Comparison of ENCODE assay signal across 9 mouse cellular contexts in genomic region chr17:28029308-28029707, GRCm38 (mm10). TPM values are rescaled to one million over a fixed set of nuclear protein-coding genes. Genes with fewer than 3 reads are reported as not detected.
DNase-seq lines count a peak whose midpoint lies in the region; ATAC-seq and TF ChIP-seq lines count a peak whose summit lies in the region.
"Had no signal": no experiment of that assay in that cellular context is flagged by ENCODE, and none has a peak within 500 bp of the region (broad histone marks: within the 10 kb centered on the region; RNA-seq: fewer than 3 reads in every experiment).

No protein-coding gene starts in this region.

- H3K36me3 ChIP-seq in kidney, embryonic 16.5 days (ENCODE audit: insufficient read depth, low read length), result no peaks in the 10 kb centered on the region
- H3K36me3 ChIP-seq in MEL (ENCODE audit: control insufficient read depth in 1 of 2, insufficient read depth in 2 of 2, low read length in 2 of 2), result peaks cover 0 to 14% of the 10 kb centered on the region in 2 experiments; a peak in 2 of 4 replicates
- peaks cover 3% of the 10 kb centered on the region; the same call in 1 of the 2 replicates for H3K36me3 ChIP-seq in embryonic facial prominence, embryonic 12.5 days
- 0 out of 2 replicates have a peak, but pooled peaks cover 3% of the 10 kb centered on the region for H3K36me3 ChIP-seq in liver, embryonic 12.5 days

- no peak for TF ChIP-seq POLR2A in MEL (IDR thresholded peaks at IDR 0.05; ENCODE audit: control insufficient read depth in 1 of 2, insufficient read depth in 1 of 2, low read depth in 1 of 2, low read length in 2 of 2, poor library complexity in 1 of 2)

- peaks cover 28% of the 10 kb centered on the region; the same call in 1 of the 2 replicates for H3K4me1 ChIP-seq in kidney, embryonic 16.5 days (ENCODE audit: insufficient read depth, low read length)
- peaks cover 15 to 16% of the 10 kb centered on the region in 2 experiments for H3K4me1 ChIP-seq in MEL (ENCODE audit: control insufficient read depth in 1 of 2, insufficient read depth in 2 of 2, low read length in 2 of 2)
- H3K4me1 ChIP-seq in embryonic facial prominence, embryonic 12.5 days, result peaks cover 38% of the 10 kb centered on the region
- H3K4me1 ChIP-seq in liver, embryonic 12.5 days, result peaks cover 56% of the 10 kb centered on the region

- H3K27ac ChIP-seq in kidney, embryonic 16.5 days (ENCODE audit: low read length), result peak overlapping the region; percentile 64
- H3K27ac ChIP-seq in MEL (ENCODE audit: control insufficient read depth, low read depth, low read length), result no peak overlapping the region; the same call in 1 of the 2 replicates
- peak overlapping the region; percentile 59; the same call in 1 of the 2 replicates for H3K27ac ChIP-seq in embryonic facial prominence, embryonic 12.5 days
- H3K27ac ChIP-seq in liver, embryonic 12.5 days, result 0 out of 2 replicates have a peak overlapping the region, but pooled peaks have one; percentile 4

- DNase-seq in kidney, adult 18-20 months, result no peak
- peak; percentile 21 for DNase-seq in MEL (ENCODE audit: low read depth, low spot score)
- DNase-seq in layer of hippocampus, adult 8-10 months (ENCODE audit: low spot score in 2 of 2), result no peak
- DNase-seq: thymus, adult 18-20 months had no signal

- no peaks in the 10 kb centered on the region for H3K79me2 ChIP-seq in MEL (ENCODE audit: control insufficient read depth, insufficient read depth, low read length, poor library complexity)

- WGBS in kidney, embryonic 16.5 days, result 48% methylated on average over 2 of the region's 2 CpGs
- 57% methylated on average over 2 of the region's 2 CpGs for WGBS in embryonic facial prominence, embryonic 12.5 days
- WGBS in liver, embryonic 12.5 days (ENCODE audit: insufficient replicate concordance), result 33% methylated on average over 2 of the region's 2 CpGs

- no peak for TF ChIP-seq EP300 in MEL (IDR thresholded peaks at IDR 0.05; ENCODE audit: low read depth in 1 of 2, low read length in 2 of 2)

- H3K9ac ChIP-seq in kidney, embryonic 16.5 days (replicated peaks; ENCODE audit: low read length), result no peak overlapping the region; the same call in 1 of the 2 replicates
- no peak overlapping the region for H3K9ac ChIP-seq in MEL (ENCODE audit: control insufficient read depth, low read depth, low read length, poor library complexity, severe bottlenecking)
- no peak overlapping the region for H3K9ac ChIP-seq in embryonic facial prominence, embryonic 12.5 days
- H3K9ac ChIP-seq in liver, embryonic 12.5 days, result no peak overlapping the region

- H3K4me2 ChIP-seq in kidney, embryonic 16.5 days (replicated peaks; ENCODE audit: low read depth, low read length), result no peak overlapping the region
- H3K4me2 ChIP-seq in embryonic facial prominence, embryonic 12.5 days (replicated peaks), result no peak overlapping the region
- H3K4me2 ChIP-seq in liver, embryonic 12.5 days, result no peak overlapping the region

- no peak for ATAC-seq in kidney, embryonic 16.5 days (ENCODE audit: low FRiP score, low TSS enrichment)
- ATAC-seq in embryonic facial prominence, embryonic 12.5 days (ENCODE audit: insufficient number of reproducible peaks, insufficient read depth, low FRiP score, low TSS enrichment), result no peak
- ATAC-seq in liver, embryonic 12.5 days, result no peak
- ATAC-seq in monocyte, adult 5-6 weeks (replicated peaks; ENCODE audit: insufficient number of reproducible peaks, low FRiP score, low TSS enrichment, poor library complexity, severe bottlenecking), result no peak
- ATAC-seq: Patski had no signal

- TF ChIP-seq RAD21 in MEL (IDR thresholded peaks at IDR 0.05; ENCODE audit: low read depth, low read length), result no peak

- H3K27me3 ChIP-seq in kidney, embryonic 16.5 days (ENCODE audit: insufficient read depth, low read length), result no peaks in the 10 kb centered on the region
- H3K27me3 ChIP-seq in MEL (ENCODE audit: control insufficient read depth in 1 of 2, insufficient read depth in 2 of 2, low read length in 2 of 2), result no peaks in the 10 kb centered on the region
- no peaks in the 10 kb centered on the region for H3K27me3 ChIP-seq in embryonic facial prominence, embryonic 12.5 days
- no peaks in the 10 kb centered on the region for H3K27me3 ChIP-seq in liver, embryonic 12.5 days (replicated peaks)
- H3K27me3 ChIP-seq: Patski had no signal

- H3K4me3 ChIP-seq in kidney, embryonic 16.5 days (ENCODE audit: low read length), result no peak overlapping the region
- no peak overlapping the region for H3K4me3 ChIP-seq in MEL (ENCODE audit: control insufficient read depth in 1 of 2, insufficient read depth in 1 of 2, low read depth in 2 of 2, low read length in 2 of 2)
- H3K4me3 ChIP-seq in embryonic facial prominence, embryonic 12.5 days, result no peak overlapping the region
- H3K4me3 ChIP-seq in liver, embryonic 12.5 days, result no peak overlapping the region

- TF ChIP-seq CTCF in MEL (IDR thresholded peaks at IDR 0.05 in 2 of 3, conservative IDR thresholded peaks at IDR 0.05 in 1 of 3; ENCODE audit: control insufficient read depth in 1 of 3, insufficient read depth in 1 of 3, low read depth in 2 of 3, low read length in 3 of 3, poor library complexity in 1 of 3, severe bottlenecking in 1 of 3), result no peak

- no peaks in the 10 kb centered on the region for H3K9me3 ChIP-seq in kidney, embryonic 16.5 days (ENCODE audit: low read length)
- H3K9me3 ChIP-seq in MEL (replicated peaks; ENCODE audit: insufficient read depth, low read length), result no peaks in the 10 kb centered on the region
- no peaks in the 10 kb centered on the region for H3K9me3 ChIP-seq in embryonic facial prominence, embryonic 12.5 days
- no peaks in the 10 kb centered on the region for H3K9me3 ChIP-seq in liver, embryonic 12.5 days (replicated peaks)

TF ChIP-seq in MEL, 35 proteins besides CTCF, POLR2A, EP300 and RAD21:
- TF ChIP-seq MYC (IDR thresholded peaks at IDR 0.05; ENCODE audit: low read depth, low read length) (no peak), ZNF384 (IDR thresholded peaks at IDR 0.05; ENCODE audit: low read depth, low read length) (no peak), MYB (IDR thresholded peaks at IDR 0.05; ENCODE audit: low read depth, low read length) (no peak), KAT2A (conservative IDR thresholded peaks at IDR 0.05; ENCODE audit: low read depth, low read length) (no peak), ETS1 (IDR thresholded peaks at IDR 0.05; ENCODE audit: low read depth, low read length) (no peak), MXI1 (IDR thresholded peaks at IDR 0.05; ENCODE audit: low read depth, low read length) (no peak), UBTF (IDR thresholded peaks at IDR 0.05; ENCODE audit: borderline replicate concordance, insufficient read depth, low read depth, low read length) (no peak), SMC3 (IDR thresholded peaks at IDR 0.05; ENCODE audit: low read depth, low read length) (no peak), E2F4 (IDR thresholded peaks at IDR 0.05; ENCODE audit: borderline replicate concordance, low read depth, low read length) (no peak), GATA1 (IDR thresholded peaks at IDR 0.05; ENCODE audit: low read depth, low read length) (no peak), MAX (IDR thresholded peaks at IDR 0.05; ENCODE audit: low read length) (no peak), ZKSCAN1 (IDR thresholded peaks at IDR 0.05; ENCODE audit: low read depth, low read length) (no peak), BHLHE40 (IDR thresholded peaks at IDR 0.05; ENCODE audit: borderline replicate concordance, low read depth, low read length) (no peak), POLR2AphosphoS5 (IDR thresholded peaks at IDR 0.05; ENCODE audit: borderline replicate concordance, low read depth, low read length) (no peak)
TF ChIP-seq in MEL: peak in this region for 0.

RNA-seq across cellular contexts. Expression of gene Tcp11, which starts 51.1 kb away (rescaled TPM):
- 6.4 and 7.6 TPM in 2 replicates for polyA plus RNA-seq in kidney, embryonic 16.5 days (2015; fragmentation: Nextera tagmentation; extraction: Ambion mirVana)
- 0.46 and 0.50 TPM in 2 replicates for total RNA-seq in MEL (2012; rRNA removed)
- under 1 TPM in 1 of 2 experiments, not detected in 1; 0.82 TPM for polyA plus RNA-seq in MEL (2012; ENCODE audit: insufficient read depth in 1 of 2, insufficient read length in 2 of 2, low read depth in 1 of 2, low replicate concordance in 2 of 2, missing spikeins in 1 of 2)
- 1.7 and 1.9 TPM in 2 replicates for polyA plus RNA-seq in embryonic facial prominence, embryonic 12.5 days (2016; fragmentation: Nextera tagmentation; extraction: Ambion mirVana)
- polyA plus RNA-seq in liver, embryonic 12.5 days (2016; fragmentation: Nextera tagmentation; extraction: Ambion mirVana), result 0.44 and 0.53 TPM in 2 replicates
- total RNA-seq in monocyte, adult 5-6 weeks (2017), result 1.6 to 2.7 TPM (median 2.3 TPM) in 3 replicates
- total RNA-seq in layer of hippocampus, adult 8-10 months (2022), result 1 to 10 TPM in 1 of 4 experiments, under 1 TPM in 3; 0.97 to 2.2 (median 0.99) TPM
